In the genomic region with DNA sequence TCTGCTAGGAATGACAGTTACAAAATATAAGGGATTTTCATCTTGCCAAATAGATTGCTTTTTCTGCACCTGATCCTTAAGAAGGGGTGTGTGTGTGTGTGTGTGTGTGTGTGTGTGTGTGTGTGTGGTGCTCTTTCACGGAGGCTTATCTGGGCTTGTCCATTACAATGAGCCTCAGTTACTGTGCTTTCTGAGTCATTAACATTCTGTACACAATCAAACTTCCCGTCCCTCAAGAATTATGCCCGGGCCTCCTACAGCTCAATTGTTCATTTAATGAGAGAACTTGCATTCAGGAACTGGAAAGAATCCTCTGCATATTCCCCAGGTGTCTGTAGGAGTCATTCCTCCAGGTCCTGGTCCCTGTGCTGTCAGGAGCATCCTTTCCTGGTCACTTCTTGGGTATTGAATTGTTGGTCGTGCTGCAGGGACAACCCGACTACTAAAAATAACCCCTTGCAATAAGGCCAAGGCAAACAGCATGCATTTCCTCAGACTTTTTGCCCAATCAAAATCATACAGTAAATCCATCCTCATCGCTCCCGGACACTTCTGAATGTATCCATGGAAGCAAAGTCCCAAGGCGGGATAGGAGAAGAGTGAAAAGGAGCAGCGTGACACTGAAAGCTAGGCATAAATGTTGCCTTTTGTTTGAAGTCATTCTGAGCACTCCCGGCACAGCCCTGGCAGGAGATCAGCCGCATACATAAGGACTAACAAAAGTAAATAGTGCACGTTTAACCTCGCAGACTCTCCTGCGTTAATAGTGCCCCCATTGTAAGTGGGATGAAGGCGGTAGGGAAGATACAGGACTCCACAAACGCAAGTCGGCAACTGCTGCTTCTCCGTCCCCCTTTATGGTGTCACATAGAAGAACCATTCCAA, we compare ENCODE assay signal across 8 mouse cellular contexts. TPM values are rescaled to one million over a fixed set of nuclear protein-coding genes. Genes with fewer than 3 reads are reported as not detected.
DNase-seq lines count a peak whose midpoint lies in the region; ATAC-seq and TF ChIP-seq lines count a peak whose summit lies in the region.

No protein-coding gene starts in this region.

- H3K36me3 ChIP-seq in forebrain, embryonic 11.5 days (ENCODE audit: control insufficient read depth, insufficient read depth, low read length): no peaks in the 10 kb centered on the region
- H3K36me3 ChIP-seq in liver, postnatal 0 days (replicated peaks; ENCODE audit: insufficient read depth, low read length): no peaks in the 10 kb centered on the region

- 22% methylated on average over 18 of the region's 18 CpGs for WGBS in forebrain, embryonic 11.5 days
- WGBS in liver, postnatal 0 days (ENCODE audit: insufficient replicate concordance): 19% methylated on average over 18 of the region's 18 CpGs

- intact Hi-C loops in gastrocnemius, adult 2 months (cut with DNase I): no loop called here

- peak overlapping the region; percentile 48 for H3K4me2 ChIP-seq in forebrain, embryonic 11.5 days (ENCODE audit: low read depth, low read length, severe bottlenecking)
- H3K4me2 ChIP-seq in liver, postnatal 0 days (ENCODE audit: low read depth, low read length): no peak overlapping the region

- no peak for TF ChIP-seq EP300 in liver, postnatal 0 days (IDR thresholded peaks at IDR 0.05; ENCODE audit: low read depth)

- H3K9ac ChIP-seq in forebrain, embryonic 11.5 days (ENCODE audit: low read length): peak overlapping the region; percentile 27
- H3K9ac ChIP-seq in liver, postnatal 0 days (replicated peaks): no peak overlapping the region

- no peak for DNase-seq in gastrocnemius, adult 2 months
- no peak for DNase-seq in gastrocnemius, postnatal 10 days
- peak; percentile 76 for DNase-seq in brain, adult 2 months (ENCODE audit: low read depth, low spot score)
- DNase-seq in forebrain, embryonic 11.5 days (ENCODE audit: low spot score): no peak
- peak; percentile 39 for DNase-seq in mesoderm, embryonic 11.5 days (ENCODE audit: low read depth, low spot score)
- DNase-seq in liver, postnatal 0 days: no peak
- DNase-seq in gastrocnemius, adult 18-20 months (ENCODE audit: low spot score): no peak
- no peak for DNase-seq in layer of hippocampus, postnatal 25 days (ENCODE audit: extremely low spot score in 1 of 2, low spot score in 1 of 2)

- ATAC-seq in forebrain, embryonic 11.5 days (replicated peaks; ENCODE audit: low FRiP score): peak; percentile 69
- ATAC-seq in liver, postnatal 0 days: no peak

- peak overlapping the region; percentile 46 for H3K4me3 ChIP-seq in gastrocnemius, adult 2 months
- H3K4me3 ChIP-seq in forebrain, embryonic 11.5 days (ENCODE audit: low read depth, low read length): peak overlapping the region; percentile 25
- H3K4me3 ChIP-seq in liver, postnatal 0 days (ENCODE audit: low read depth, low read length): no peak overlapping the region

- TF ChIP-seq CTCF in gastrocnemius, adult 2 months (IDR thresholded peaks at IDR 0.05): no peak
- no peak for TF ChIP-seq CTCF in liver, postnatal 0 days (IDR thresholded peaks at IDR 0.05; ENCODE audit: low read depth)

- no peak overlapping the region for H3K27ac ChIP-seq in gastrocnemius, adult 2 months
- H3K27ac ChIP-seq in forebrain, embryonic 11.5 days (ENCODE audit: low read depth, low read length): peak overlapping the region; percentile 46; the same call in 1 of the 2 replicates
- H3K27ac ChIP-seq in liver, postnatal 0 days (ENCODE audit: low read depth): no peak overlapping the region

- no peaks in the 10 kb centered on the region for H3K9me3 ChIP-seq in forebrain, embryonic 11.5 days (ENCODE audit: control insufficient read depth, low read length)
- no peaks in the 10 kb centered on the region for H3K9me3 ChIP-seq in liver, postnatal 0 days (ENCODE audit: low read length)

- no peaks in the 10 kb centered on the region for H3K4me1 ChIP-seq in forebrain, embryonic 11.5 days (replicated peaks; ENCODE audit: control insufficient read depth, insufficient read depth, low read length)
- H3K4me1 ChIP-seq in liver, postnatal 0 days (ENCODE audit: insufficient read depth): no peaks in the 10 kb centered on the region

- no peaks in the 10 kb centered on the region for H3K27me3 ChIP-seq in forebrain, embryonic 11.5 days (ENCODE audit: control insufficient read depth, insufficient read depth, low read length)
- peaks cover 2% of the 10 kb centered on the region; the same call in 1 of the 2 replicates for H3K27me3 ChIP-seq in liver, postnatal 0 days (ENCODE audit: insufficient read depth, low read length)

RNA-seq across cellular contexts. Expression of gene Ndp, which starts 1.1 kb away (rescaled TPM):
- not detected for total RNA-seq in gastrocnemius, adult 2 months (2021)
- total RNA-seq in gastrocnemius, postnatal 10 days (2021): under 1 TPM; 0.28 to 0.43 TPM
- polyA plus RNA-seq in forebrain, embryonic 11.5 days (2014; fragmentation: Nextera tagmentation; extraction: Ambion mirVana): 4.0 and 5.8 TPM in 2 replicates
- polyA plus RNA-seq in liver, postnatal 0 days (2015; fragmentation: Nextera tagmentation; extraction: Ambion mirVana): not detected in 2 replicates
- total RNA-seq in gastrocnemius, adult 18-20 months (2021): not detected
- total RNA-seq in layer of hippocampus, postnatal 25 days (2021): 10 to 100 TPM; 10.5 to 11.8 TPM

Comparison
In these comparisons a context has a peak if more than half of its experiments do, and no peak if none do; other contexts are left out.
1. DNase-seq: peak in brain, adult 2 months (single experiment) and mesoderm, embryonic 11.5 days (single experiment); none in gastrocnemius, adult 2 months (single experiment), gastrocnemius, postnatal 10 days (single experiment), forebrain, embryonic 11.5 days (single experiment), liver, postnatal 0 days (single experiment), gastrocnemius, adult 18-20 months (single experiment) and layer of hippocampus, postnatal 25 days (0 of 2).
2. RNA of gene Ndp, which starts 1.1 kb away (total RNA-seq): 10.5 to 11.8 TPM in layer of hippocampus, postnatal 25 days; 0.28 to 0.43 TPM in gastrocnemius, postnatal 10 days, not detected in gastrocnemius, adult 18-20 months and not detected in gastrocnemius, adult 2 months; every median in the first group is over 4 times any median in the second.